Mouse (Mus musculus): ENCODE measurements around the gene Atp2a3. TPM values are rescaled to one million over a fixed set of nuclear protein-coding genes. Genes with fewer than 3 reads are reported as not detected.

Atp2a3 gene
- polyA plus RNA-seq, 1 experiment, result 2.6 TPM

DNA sequence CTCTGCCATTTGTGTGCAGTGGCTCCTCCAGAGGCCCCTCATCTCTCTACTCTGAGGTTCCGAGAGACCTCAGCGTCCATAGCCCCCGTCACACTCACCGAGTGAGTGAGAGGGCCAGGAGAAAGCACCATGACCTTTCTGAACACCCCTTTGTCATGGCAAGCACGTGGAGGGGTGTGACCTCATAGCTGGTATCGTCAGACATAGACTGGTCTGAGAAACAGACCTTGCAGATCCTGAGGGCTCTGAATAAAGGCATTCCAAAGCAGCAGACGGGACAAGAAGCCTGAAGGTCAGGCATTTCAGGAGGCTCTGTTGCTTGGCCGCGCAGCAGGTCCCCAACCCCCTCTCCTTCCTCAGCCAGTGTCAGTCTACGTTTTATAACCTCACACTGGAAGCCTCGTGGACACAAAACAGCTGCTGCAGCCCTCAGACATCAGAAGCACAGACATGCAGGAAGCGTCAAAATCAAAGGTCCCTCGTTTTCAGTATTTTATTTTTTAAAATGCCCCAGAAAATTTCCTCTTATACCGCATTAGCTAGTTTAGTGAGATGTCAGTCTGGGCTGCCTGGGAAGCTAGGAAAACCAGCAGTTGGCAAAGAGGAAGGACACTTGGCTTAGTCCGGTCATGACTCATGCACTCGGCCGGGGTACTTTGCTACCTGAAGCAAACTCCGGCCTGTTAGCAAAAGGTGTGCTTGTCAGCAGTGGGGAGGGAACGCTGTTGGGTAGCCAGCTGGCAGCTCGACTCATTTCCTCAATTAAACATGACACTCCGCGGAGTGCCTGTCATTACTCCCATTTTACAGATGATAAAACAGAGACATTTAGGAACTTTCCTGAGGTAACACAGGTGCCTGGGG, 9.6 kb upstream of the Atp2a3 start:
- peaks cover 48% of the 10 kb centered on the region for H3K4me1 ChIP-seq (ENCODE audit: control insufficient read depth, insufficient read depth, insufficient read length, low read length)
- H3K4me3 ChIP-seq (ENCODE audit: insufficient read depth, low read depth, low read length), result no peak overlapping the region
- peak overlapping the region; percentile 60 for H3K27ac ChIP-seq (replicated peaks; ENCODE audit: low read depth, low read length)

DNA sequence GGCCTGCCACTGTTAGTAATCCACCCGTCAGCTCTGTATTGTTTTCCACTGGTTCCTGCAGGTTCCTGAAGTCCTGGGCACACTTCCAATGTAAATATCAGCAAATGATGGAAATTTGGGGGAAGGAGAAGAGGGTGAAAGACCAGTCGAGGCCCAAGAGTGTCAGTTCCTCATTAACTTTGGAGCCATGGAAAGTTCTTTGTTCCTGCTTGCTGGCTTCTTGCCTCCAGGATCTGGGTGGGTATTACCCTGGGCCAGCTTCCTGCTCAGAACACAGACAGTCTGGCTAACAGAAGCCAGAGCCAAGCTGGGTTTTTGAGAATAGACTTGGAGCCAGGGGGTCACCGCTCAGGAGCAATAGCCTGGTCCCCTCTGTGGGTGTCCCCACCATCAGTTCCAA, 8.7 kb upstream of the Atp2a3 start:
- Histone ChIP-seq H3K4me3 (ENCODE audit: insufficient read depth, low read depth, low read length) (no peak overlapping the region), H3K4me1 (ENCODE audit: control insufficient read depth, insufficient read depth, insufficient read length, low read length) (peaks cover 40% of the 10 kb centered on the region), H3K27ac (replicated peaks; ENCODE audit: low read depth, low read length) (peak overlapping the region; percentile 74)

DNA sequence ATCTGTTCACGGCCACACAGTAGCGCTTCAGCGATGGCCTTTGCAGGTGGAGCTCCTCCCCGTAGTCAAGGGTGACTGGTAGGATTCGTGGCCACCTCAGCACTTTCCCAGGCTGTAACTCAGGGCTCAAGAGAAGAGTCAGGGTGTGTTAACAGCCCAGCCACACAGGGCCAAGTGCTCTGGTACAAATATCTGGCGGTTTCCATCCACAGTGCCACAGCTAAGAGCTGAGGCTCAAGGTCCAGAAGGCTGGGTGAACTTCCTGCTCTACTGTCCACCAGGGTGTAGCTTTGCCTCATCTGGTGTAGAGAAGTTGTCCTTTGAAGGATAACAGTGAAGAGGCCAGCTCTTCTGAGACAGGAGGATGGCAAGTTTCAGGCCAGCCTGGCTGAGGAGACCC, 8.3 kb upstream of the Atp2a3 start:
- H3K27ac ChIP-seq (replicated peaks; ENCODE audit: low read depth, low read length), result peak overlapping the region; percentile 74
- H3K4me3 ChIP-seq (ENCODE audit: insufficient read depth, low read depth, low read length), result no peak overlapping the region
- H3K4me1 ChIP-seq (ENCODE audit: control insufficient read depth, insufficient read depth, insufficient read length, low read length), result peaks cover 40% of the 10 kb centered on the region

DNA sequence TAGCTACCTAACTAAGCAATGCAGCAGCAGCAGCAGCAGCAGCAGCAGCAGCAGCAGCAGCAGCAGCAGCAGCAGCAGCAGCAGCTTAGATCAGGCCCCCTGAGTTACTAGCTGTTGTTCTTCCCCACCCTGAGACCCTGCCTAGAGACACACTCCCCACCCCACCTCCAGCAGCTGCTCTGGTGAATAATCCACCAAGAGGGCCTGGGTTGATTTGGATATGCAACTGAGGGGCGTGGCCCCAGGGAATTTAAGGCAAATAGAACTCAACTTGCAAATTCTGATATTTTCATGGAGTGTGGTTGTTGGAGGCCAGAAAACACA, 7.9 kb upstream of the Atp2a3 start:
- peak overlapping the region; percentile 74 for H3K27ac ChIP-seq (replicated peaks; ENCODE audit: low read depth, low read length)
- peaks cover 40% of the 10 kb centered on the region for H3K4me1 ChIP-seq (ENCODE audit: control insufficient read depth, insufficient read depth, insufficient read length, low read length)
- no peak overlapping the region for H3K4me3 ChIP-seq (ENCODE audit: insufficient read depth, low read depth, low read length)

DNA sequence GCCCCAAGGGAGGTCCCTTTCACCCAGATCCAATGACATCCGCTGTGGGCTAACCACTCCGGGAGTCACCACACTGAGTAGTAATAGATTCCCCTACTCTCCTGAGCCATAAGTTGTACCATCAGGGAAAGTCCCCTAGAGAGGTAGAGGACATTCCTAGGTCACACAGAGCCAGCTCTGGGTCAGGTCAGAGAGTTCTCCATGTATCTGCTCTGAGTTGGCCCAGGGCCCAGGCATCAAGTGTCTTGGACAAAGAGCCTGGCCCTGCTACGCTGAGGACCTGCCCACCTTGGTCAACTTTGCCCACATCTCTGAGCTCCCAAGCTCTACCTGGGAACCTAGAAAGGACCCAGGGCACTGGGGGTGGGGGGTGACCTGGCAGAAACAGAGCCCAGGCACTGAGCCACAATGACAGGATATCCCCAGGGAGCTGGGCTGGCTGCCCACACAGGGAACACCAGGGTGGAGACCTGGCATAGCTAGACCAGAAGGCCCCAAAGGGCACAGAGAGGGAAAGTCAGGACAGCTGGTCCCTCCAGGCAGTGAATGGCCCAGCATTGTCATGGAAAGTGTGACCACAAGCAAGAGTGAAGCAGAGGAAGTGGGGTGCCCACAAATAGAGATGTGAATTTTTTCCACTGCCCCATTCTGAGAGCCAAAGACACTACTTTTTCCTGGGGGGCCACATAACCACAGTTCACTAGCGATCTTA, 7.4 kb upstream of the Atp2a3 start:
- H3K4me3 ChIP-seq (ENCODE audit: insufficient read depth, low read depth, low read length), result no peak overlapping the region
- peaks cover 40% of the 10 kb centered on the region for H3K4me1 ChIP-seq (ENCODE audit: control insufficient read depth, insufficient read depth, insufficient read length, low read length)
- H3K27ac ChIP-seq (replicated peaks; ENCODE audit: low read depth, low read length), result peak overlapping the region; percentile 74

GRCm38 (mm10) chr11:72954216-72954615, 6.8 kb upstream of the Atp2a3 start:
- no peak overlapping the region for H3K4me3 ChIP-seq (ENCODE audit: insufficient read depth, low read depth, low read length)
- H3K27ac ChIP-seq (replicated peaks; ENCODE audit: low read depth, low read length), result peak overlapping the region; percentile 74
- H3K4me1 ChIP-seq (ENCODE audit: control insufficient read depth, insufficient read depth, insufficient read length, low read length), result peaks cover 40% of the 10 kb centered on the region

GRCm38 (mm10) chr11:72955339-72955974, 5.5 kb upstream of the Atp2a3 start:
- Histone ChIP-seq H3K27ac (replicated peaks; ENCODE audit: low read depth, low read length) (peak overlapping the region; percentile 42), H3K4me3 (ENCODE audit: insufficient read depth, low read depth, low read length) (no peak overlapping the region), H3K4me1 (ENCODE audit: control insufficient read depth, insufficient read depth, insufficient read length, low read length) (peaks cover 40% of the 10 kb centered on the region)

GRCm38 (mm10) chr11:72957318-72957717, 3.7 kb upstream of the Atp2a3 start:
- H3K27ac ChIP-seq (replicated peaks; ENCODE audit: low read depth, low read length), result no peak overlapping the region
- H3K4me1 ChIP-seq (ENCODE audit: control insufficient read depth, insufficient read depth, insufficient read length, low read length), result peaks cover 41% of the 10 kb centered on the region
- H3K4me3 ChIP-seq (ENCODE audit: insufficient read depth, low read depth, low read length), result no peak overlapping the region

- Histone ChIP-seq H3K27ac (replicated peaks; ENCODE audit: low read depth, low read length) (no peak overlapping the region), H3K4me1 (ENCODE audit: control insufficient read depth, insufficient read depth, insufficient read length, low read length) (peaks cover 17% of the 10 kb centered on the region), H3K4me3 (ENCODE audit: insufficient read depth, low read depth, low read length) (peak overlapping the region; percentile 64; the same call in 1 of the 2 replicates)
These were observed 867 bp upstream of the Atp2a3 start for GRCm38 (mm10) chr11:72959924-72960679.

DNA sequence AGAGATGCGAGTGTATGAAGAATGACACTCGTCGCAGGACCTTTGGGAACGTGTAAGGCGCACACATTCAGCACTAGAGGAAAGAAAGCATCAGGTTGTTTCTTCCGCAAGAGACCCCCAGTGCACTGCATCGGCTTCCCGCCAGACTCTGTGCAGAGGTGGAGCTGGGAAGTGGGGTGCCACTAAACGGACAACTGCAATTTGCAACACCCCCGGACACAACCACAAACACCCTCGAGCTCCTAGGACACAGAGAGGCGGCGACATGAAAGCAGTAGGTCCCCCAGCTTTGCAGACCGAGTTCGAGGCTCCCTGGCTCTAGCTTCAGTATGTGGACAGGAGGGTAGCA, 272 bp upstream of the Atp2a3 start:
- Histone ChIP-seq H3K4me3 (ENCODE audit: insufficient read depth, low read depth, low read length) (peak overlapping the region; percentile 64), H3K4me1 (ENCODE audit: control insufficient read depth, insufficient read depth, insufficient read length, low read length) (peaks cover 11% of the 10 kb centered on the region), H3K27ac (replicated peaks; ENCODE audit: low read depth, low read length) (no peak overlapping the region)

- Histone ChIP-seq H3K27ac (replicated peaks; ENCODE audit: low read depth, low read length) (no peak overlapping the region), H3K4me1 (ENCODE audit: control insufficient read depth, insufficient read depth, insufficient read length, low read length) (peaks cover 7% of the 10 kb centered on the region), H3K4me3 (ENCODE audit: insufficient read depth, low read depth, low read length) (no peak overlapping the region)
These were observed 1.4 kb downstream of the Atp2a3 start for GRCm38 (mm10) chr11:72962378-72962777.

DNA sequence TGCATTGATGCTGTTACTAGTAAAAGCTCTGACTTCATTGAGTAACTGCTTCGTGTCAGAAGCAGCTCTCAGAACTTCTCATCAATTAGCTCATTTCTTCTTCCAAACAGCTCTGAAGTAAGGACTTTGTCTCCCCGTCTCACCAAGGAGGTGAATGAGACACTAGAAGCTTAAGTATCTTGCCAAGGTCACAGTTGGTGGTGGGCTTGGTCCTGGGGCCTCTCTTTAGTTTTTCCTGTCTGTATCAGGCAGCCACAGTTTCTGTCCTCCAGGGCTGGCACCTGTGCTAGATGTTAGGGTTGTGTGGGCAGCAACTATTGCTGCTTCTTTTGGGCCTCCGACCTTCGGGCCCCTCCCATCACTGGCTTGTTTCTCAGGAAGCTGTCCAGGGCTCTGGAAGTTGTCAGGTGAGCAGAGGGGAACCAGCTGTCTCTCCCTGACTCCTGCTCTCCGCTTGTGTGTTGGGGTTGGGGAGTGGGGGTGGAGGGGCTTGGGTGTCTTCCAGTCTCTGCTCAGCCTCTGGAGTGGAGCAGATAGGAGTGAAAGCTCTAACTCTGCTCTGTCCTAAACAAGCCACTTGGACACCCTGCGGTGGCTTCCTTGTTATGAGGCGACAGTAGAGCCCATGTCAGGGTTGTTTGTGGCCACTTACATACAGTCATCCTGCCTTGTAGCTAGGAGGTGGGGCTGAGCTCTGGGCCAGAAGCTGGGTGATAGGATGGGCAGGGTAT, 2.3 kb downstream of the Atp2a3 start:
- Histone ChIP-seq H3K4me1 (ENCODE audit: control insufficient read depth, insufficient read depth, insufficient read length, low read length) (peaks cover 7% of the 10 kb centered on the region), H3K27ac (replicated peaks; ENCODE audit: low read depth, low read length) (no peak overlapping the region), H3K4me3 (ENCODE audit: insufficient read depth, low read depth, low read length) (no peak overlapping the region)

- H3K4me1 ChIP-seq (ENCODE audit: control insufficient read depth, insufficient read depth, insufficient read length, low read length), result peaks cover 7% of the 10 kb centered on the region
- no peak overlapping the region for H3K27ac ChIP-seq (replicated peaks; ENCODE audit: low read depth, low read length)
- H3K4me3 ChIP-seq (ENCODE audit: insufficient read depth, low read depth, low read length), result no peak overlapping the region
These were observed 2.9 kb downstream of the Atp2a3 start for GRCm38 (mm10) chr11:72963789-72964294.

- H3K4me3 ChIP-seq (ENCODE audit: insufficient read depth, low read depth, low read length), result no peak overlapping the region
- no peak overlapping the region for H3K27ac ChIP-seq (replicated peaks; ENCODE audit: low read depth, low read length)
- H3K4me1 ChIP-seq (ENCODE audit: control insufficient read depth, insufficient read depth, insufficient read length, low read length), result peaks cover 2% of the 10 kb centered on the region; the same call in 1 of the 2 replicates
These were observed 14.1 kb downstream of the Atp2a3 start for GRCm38 (mm10) chr11:72974995-72975503.

Measured in brown adipose tissue, adult 24 weeks (tissue).